ENCODE assay signal across 12 mouse cellular contexts in the genomic region with DNA sequence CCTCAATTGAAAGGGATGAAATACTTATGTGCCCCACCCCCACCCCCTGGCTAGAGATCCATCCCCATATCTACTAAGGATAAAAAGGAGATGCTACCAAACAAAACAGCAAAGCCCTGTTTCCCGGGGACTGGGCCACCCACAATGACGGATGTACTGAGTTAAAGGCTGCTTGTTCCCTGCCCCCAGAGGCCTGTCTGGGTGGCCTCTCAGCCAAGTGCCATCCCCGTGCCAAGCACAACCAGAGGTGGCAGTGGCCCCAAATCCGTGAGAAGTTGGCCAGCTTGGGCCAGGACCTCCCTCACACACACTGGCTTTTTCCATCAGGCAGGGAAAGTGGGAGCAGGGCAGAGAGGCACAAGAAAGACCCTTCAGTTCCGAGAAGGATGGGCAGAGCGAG. TPM values are rescaled to one million over a fixed set of nuclear protein-coding genes. Genes with fewer than 3 reads are reported as not detected.
DNase-seq lines count a peak whose midpoint lies in the region; ATAC-seq and TF ChIP-seq lines count a peak whose summit lies in the region.
"Had no signal": no experiment of that assay in that cellular context is flagged by ENCODE, and none has a peak within 500 bp of the region (broad histone marks: within the 10 kb centered on the region; RNA-seq: fewer than 3 reads in every experiment).

No protein-coding gene starts in this region.

- no peaks in the 10 kb centered on the region for H3K27me3 ChIP-seq in forebrain, postnatal 0 days (ENCODE audit: insufficient read depth, low read length)
- no peaks in the 10 kb centered on the region for H3K27me3 ChIP-seq in forebrain, embryonic 14.5 days (replicated peaks; ENCODE audit: control insufficient read depth, insufficient read depth, low read length)
- H3K27me3 ChIP-seq in kidney, postnatal 0 days (ENCODE audit: insufficient read depth, low read length), result no peaks in the 10 kb centered on the region
- H3K27me3 ChIP-seq in neural tube, embryonic 15.5 days (replicated peaks), result no peaks in the 10 kb centered on the region
- no peaks in the 10 kb centered on the region for H3K27me3 ChIP-seq in embryonic facial prominence, embryonic 14.5 days (replicated peaks; ENCODE audit: control insufficient read depth, insufficient read depth, low read length)
- H3K27me3 ChIP-seq: limb, embryonic 12.5 days had no signal

- no peaks in the 10 kb centered on the region; the same call in 1 of the 2 replicates for H3K36me3 ChIP-seq in forebrain, postnatal 0 days (ENCODE audit: insufficient read depth)
- H3K36me3 ChIP-seq in forebrain, embryonic 14.5 days (ENCODE audit: control insufficient read depth, insufficient read depth, low read length), result no peaks in the 10 kb centered on the region
- peaks cover 6% of the 10 kb centered on the region; the same call in 1 of the 2 replicates for H3K36me3 ChIP-seq in kidney, postnatal 0 days (ENCODE audit: insufficient read depth, low read length)
- H3K36me3 ChIP-seq in neural tube, embryonic 15.5 days, result no peaks in the 10 kb centered on the region
- 0 out of 2 replicates have a peak, but pooled peaks cover 12% of the 10 kb centered on the region for H3K36me3 ChIP-seq in embryonic facial prominence, embryonic 14.5 days (ENCODE audit: control insufficient read depth, insufficient read depth, low read length)

- H3K9me3 ChIP-seq in forebrain, postnatal 0 days (ENCODE audit: low read length), result no peaks in the 10 kb centered on the region
- H3K9me3 ChIP-seq in forebrain, embryonic 14.5 days (replicated peaks; ENCODE audit: control insufficient read depth, low read length), result no peaks in the 10 kb centered on the region
- H3K9me3 ChIP-seq in kidney, postnatal 0 days (replicated peaks; ENCODE audit: low read length), result no peaks in the 10 kb centered on the region
- H3K9me3 ChIP-seq in neural tube, embryonic 15.5 days (replicated peaks), result no peaks in the 10 kb centered on the region
- H3K9me3 ChIP-seq in embryonic facial prominence, embryonic 14.5 days (ENCODE audit: control insufficient read depth, low read length), result no peaks in the 10 kb centered on the region

- peak; percentile 47 for DNase-seq in forebrain, postnatal 0 days
- no peak for DNase-seq in forebrain, embryonic 14.5 days (ENCODE audit: low spot score)
- no peak for DNase-seq in kidney, postnatal 0 days (ENCODE audit: low spot score)
- no peak for DNase-seq in kidney, postnatal 4 days
- no peak for DNase-seq in neural tube, embryonic 10.5 days (ENCODE audit: extremely low spot score, low spot score)
- no peak for DNase-seq in embryonic facial prominence, embryonic 14.5 days (ENCODE audit: low spot score)
- DNase-seq in yolk sac, embryonic 10.5 days (ENCODE audit: low spot score), result no peak
- DNase-seq: kidney, adult 8-10 months; thymus, postnatal 36 days had no signal

- H3K4me2 ChIP-seq in forebrain, postnatal 0 days (ENCODE audit: low read depth), result no peak overlapping the region
- no peak overlapping the region for H3K4me2 ChIP-seq in forebrain, embryonic 14.5 days (ENCODE audit: low read length)
- no peak overlapping the region for H3K4me2 ChIP-seq in kidney, postnatal 0 days (ENCODE audit: low read length)
- no peak overlapping the region for H3K4me2 ChIP-seq in neural tube, embryonic 15.5 days
- H3K4me2 ChIP-seq in embryonic facial prominence, embryonic 14.5 days (ENCODE audit: low read depth, low read length), result no peak overlapping the region
- H3K4me2 ChIP-seq: limb, embryonic 12.5 days had no signal

- 50% methylated on average over 6 of the region's 6 CpGs for WGBS in forebrain, postnatal 0 days
- WGBS in forebrain, embryonic 14.5 days, result 60% methylated on average over 6 of the region's 6 CpGs
- 65% methylated on average over 6 of the region's 6 CpGs for WGBS in kidney, postnatal 0 days
- 55% methylated on average over 6 of the region's 6 CpGs for WGBS in neural tube, embryonic 15.5 days
- 57% methylated on average over 6 of the region's 6 CpGs for WGBS in embryonic facial prominence, embryonic 14.5 days

- TF ChIP-seq CTCF in forebrain, postnatal 0 days (IDR thresholded peaks at IDR 0.05; ENCODE audit: low read depth), result no peak
- 0 out of 2 replicates have a peak, but pooled peaks have one; percentile 4 for TF ChIP-seq CTCF in kidney, postnatal 0 days (IDR thresholded peaks at IDR 0.05; ENCODE audit: low read depth)

- peak; percentile 76 for ATAC-seq in forebrain, postnatal 0 days
- no peak for ATAC-seq in forebrain, embryonic 14.5 days
- ATAC-seq in kidney, postnatal 0 days (replicated peaks; ENCODE audit: low FRiP score, low read depth), result no peak
- ATAC-seq in neural tube, embryonic 15.5 days (ENCODE audit: low FRiP score), result peak; percentile 55; the same call in 1 of the 2 replicates
- ATAC-seq in embryonic facial prominence, embryonic 14.5 days (ENCODE audit: low read depth), result no peak

- no peak overlapping the region for H3K4me3 ChIP-seq in forebrain, postnatal 0 days (ENCODE audit: low read depth, low read length)
- no peak overlapping the region for H3K4me3 ChIP-seq in forebrain, embryonic 14.5 days (ENCODE audit: low read depth, low read length)
- H3K4me3 ChIP-seq in kidney, postnatal 0 days (replicated peaks; ENCODE audit: low read depth, low read length), result no peak overlapping the region
- no peak overlapping the region for H3K4me3 ChIP-seq in neural tube, embryonic 15.5 days (replicated peaks)
- H3K4me3 ChIP-seq in embryonic facial prominence, embryonic 14.5 days (ENCODE audit: low read depth, low read length), result no peak overlapping the region
- H3K4me3 ChIP-seq: erythroblast, embryonic 14.5 days; limb, embryonic 12.5 days had no signal

- H3K4me1 ChIP-seq in forebrain, postnatal 0 days (ENCODE audit: insufficient read depth), result no peaks in the 10 kb centered on the region
- H3K4me1 ChIP-seq in forebrain, embryonic 14.5 days (ENCODE audit: control insufficient read depth, insufficient read depth, low read length), result no peaks in the 10 kb centered on the region
- peaks cover 45% of the 10 kb centered on the region for H3K4me1 ChIP-seq in kidney, postnatal 0 days (replicated peaks; ENCODE audit: insufficient read depth, low read length)
- H3K4me1 ChIP-seq in neural tube, embryonic 15.5 days, result peaks cover 33% of the 10 kb centered on the region
- peaks cover 33% of the 10 kb centered on the region for H3K4me1 ChIP-seq in embryonic facial prominence, embryonic 14.5 days (ENCODE audit: control insufficient read depth, insufficient read depth, low read length)

- no peak overlapping the region for H3K9ac ChIP-seq in forebrain, postnatal 0 days
- H3K9ac ChIP-seq in forebrain, embryonic 14.5 days (ENCODE audit: low read length), result no peak overlapping the region
- H3K9ac ChIP-seq in kidney, postnatal 0 days (ENCODE audit: low read depth, low read length), result no peak overlapping the region
- H3K9ac ChIP-seq in neural tube, embryonic 15.5 days (replicated peaks), result no peak overlapping the region
- H3K9ac ChIP-seq in embryonic facial prominence, embryonic 14.5 days (ENCODE audit: low read depth, low read length), result peak overlapping the region; percentile 25; the same call in 1 of the 2 replicates
- H3K9ac ChIP-seq: limb, embryonic 12.5 days had no signal

- H3K27ac ChIP-seq in forebrain, postnatal 0 days (ENCODE audit: low read depth, low read length), result no peak overlapping the region
- no peak overlapping the region for H3K27ac ChIP-seq in forebrain, embryonic 14.5 days (ENCODE audit: low read depth, low read length)
- peak overlapping the region; percentile 51 for H3K27ac ChIP-seq in kidney, postnatal 0 days
- H3K27ac ChIP-seq in neural tube, embryonic 15.5 days (replicated peaks), result no peak overlapping the region
- no peak overlapping the region for H3K27ac ChIP-seq in embryonic facial prominence, embryonic 14.5 days (replicated peaks; ENCODE audit: low read depth, low read length)
- H3K27ac ChIP-seq: limb, embryonic 12.5 days had no signal

RNA-seq across cellular contexts. Expression of gene Smad3, which starts 45.0 kb away (rescaled TPM):
- total RNA-seq in forebrain, postnatal 0 days (2014; rRNA removed), result 16.0 and 17.6 TPM in 2 replicates
- 5.0 and 5.5 TPM in 2 replicates for polyA plus RNA-seq in forebrain, postnatal 0 days (2015; fragmentation: Nextera tagmentation; extraction: Ambion mirVana)
- polyA plus RNA-seq in forebrain, embryonic 14.5 days (2014; fragmentation: Nextera tagmentation; extraction: Ambion mirVana), result 5.1 and 5.4 TPM in 2 replicates
- polyA plus RNA-seq in kidney, postnatal 0 days (2015; fragmentation: Nextera tagmentation; extraction: Ambion mirVana), result 19.2 and 20.0 TPM in 2 replicates
- 8.7 and 12.2 TPM in 2 replicates for polyA plus RNA-seq in neural tube, embryonic 15.5 days (2015; fragmentation: Nextera tagmentation; extraction: Ambion mirVana)
- polyA plus RNA-seq in embryonic facial prominence, embryonic 14.5 days (2014; fragmentation: Nextera tagmentation; extraction: Ambion mirVana), result 17.0 and 19.3 TPM in 2 replicates

Comparison
In these comparisons a context has a peak if more than half of its experiments do, and no peak if none do; other contexts are left out.
1. ATAC-seq: peak in forebrain, postnatal 0 days (single experiment) and neural tube, embryonic 15.5 days (single experiment); none in forebrain, embryonic 14.5 days (single experiment), kidney, postnatal 0 days (single experiment) and embryonic facial prominence, embryonic 14.5 days (single experiment).